Mouse (Mus musculus) lung, embryonic 16.5 days (tissue): ENCODE results near the gene Nr2e1. TPM values are rescaled to one million over a fixed set of nuclear protein-coding genes. Genes with fewer than 3 reads are reported as not detected.

ENCODE experiments used
- ATAC-seq: fragments of 200-750 bp; cut with Nextera tagmentation; 2 replicates; pipeline ENCODE4 v1.8.0; 2017; ENCODE audit warnings: low read depth, mild to moderate bottlenecking, moderate library complexity
- H3K27ac ChIP-seq: fragments of 300-500 bp; sonication (generic); 2 replicates; pipeline ENCODE4 v1.5.1; 2014; ENCODE audit warnings: mild to moderate bottlenecking, control low read depth, low read length
- H3K27me3 ChIP-seq: fragments of 300-500 bp; sonication (generic); 2 replicates; pipeline ENCODE4 v1.6.1; 2014; ENCODE audit warnings: low read depth, low read length, mixed read lengths; ENCODE audit not compliant: control insufficient read depth, insufficient read depth
- H3K36me3 ChIP-seq: fragments of 300-500 bp; sonication (generic); 2 replicates; pipeline ENCODE4 v1.6.1; 2014; ENCODE audit warnings: low read length; ENCODE audit not compliant: control insufficient read depth, insufficient read depth
- H3K4me1 ChIP-seq: fragments of 300-500 bp; sonication (generic); replicated peaks from 2 replicates; pipeline ENCODE4 v1.6.1; 2014; ENCODE audit warnings: low read length, mixed read lengths; ENCODE audit not compliant: control insufficient read depth, insufficient read depth
- H3K4me2 ChIP-seq: fragments of 300-500 bp; sonication (generic); 2 replicates; pipeline ENCODE4 v1.6.1; 2014; ENCODE audit warnings: low read depth, low read length, control low read depth
- H3K4me3 ChIP-seq: fragments of 300-500 bp; sonication (generic); 2 replicates; pipeline ENCODE4 v1.5.1; 2014; ENCODE audit warnings: mild to moderate bottlenecking, low read length, control low read depth
- H3K9ac ChIP-seq: fragments of 300-500 bp; sonication (generic); 2 replicates; pipeline ENCODE4 v1.6.1; 2014; ENCODE audit warnings: low read length, control low read depth
- H3K9me3 ChIP-seq: fragments of 300-500 bp; sonication (generic); 2 replicates; pipeline ENCODE4 v1.6.1; 2016; ENCODE audit warnings: low read length; ENCODE audit not compliant: control insufficient read depth
- WGBS: fragments of 180-500 bp; shearing (Covaris S2); extraction: QIAGEN DNeasy Blood & Tissue Kit; methylation state at CpG from one replicate; pipeline ENCODE4 v1.1.7; 2014; 5-methylcytosine and 5-hydroxymethylcytosine counted together
- polyA plus RNA-seq: library from polyadenylated mRNA; unstranded; fragments of >200 nt; fragmentation: Nextera tagmentation; extraction: Ambion mirVana; gene quantifications from 2 replicates; pipeline ENCODE4 v1.2.1, GENCODE M21; 2015

Nr2e1 gene
- polyA plus RNA-seq = not detected in 2 replicates

DNA sequence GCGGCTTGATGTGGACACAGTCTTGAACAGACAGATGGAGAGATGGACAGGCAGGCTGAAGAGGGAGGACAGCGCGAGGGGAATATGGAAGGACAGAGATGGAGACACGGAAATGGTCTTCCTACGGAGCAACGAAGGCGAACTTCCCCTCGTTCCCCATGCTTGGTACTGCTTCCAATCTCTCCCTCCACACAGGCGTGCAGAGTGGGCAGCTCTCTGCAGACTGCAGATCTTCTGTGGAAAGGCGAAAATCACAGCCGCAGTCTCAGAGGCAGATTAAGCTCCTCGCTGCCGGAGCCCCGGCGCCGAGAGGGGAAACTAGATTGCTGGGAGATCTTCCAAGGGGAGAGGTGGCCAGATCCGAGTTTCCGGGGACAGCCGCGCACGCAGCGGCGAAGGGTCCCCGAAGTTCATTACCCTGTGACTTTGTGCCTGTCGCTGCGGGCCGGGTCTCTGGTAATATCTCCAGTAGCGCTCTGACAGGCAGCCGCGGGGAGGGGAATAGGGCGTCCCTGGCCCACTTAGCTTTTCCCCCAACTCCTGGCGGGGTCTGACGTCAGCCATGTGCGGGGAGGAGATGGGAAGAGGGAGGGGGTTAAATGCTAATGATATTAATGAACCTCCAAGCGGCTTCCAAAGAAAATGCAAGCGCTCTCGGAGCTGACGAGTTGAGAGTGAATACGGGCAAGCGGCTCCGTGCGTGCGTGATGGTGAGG lies at the start of gene Nr2e1, which contains the start of gene Ostm1:
TSS of gene Nr2e1 (minus strand) at position 476 of the 716 bp plus-strand sequence.
TSS of gene Ostm1 (plus strand) at position 666 of the 716 bp plus-strand sequence.
- H3K27me3 ChIP-seq = peaks cover 89% of the 10 kb centered on the region
- peak within 1 kb of the TSS; percentile 30 for H3K4me3 ChIP-seq
- peak within 1 kb of the TSS; percentile 39 for H3K4me2 ChIP-seq
- no peak for ATAC-seq
- H3K9me3 ChIP-seq = no peaks in the 10 kb centered on the region; the same call in 1 of the 2 replicates
- H3K4me1 ChIP-seq = peaks cover 16% of the 10 kb centered on the region
- under 1% methylated on average over 43 of the region's 43 CpGs for WGBS
- no peak within 1 kb of the TSS for H3K9ac ChIP-seq
- H3K27ac ChIP-seq = no peak within 1 kb of the TSS
- no peaks in the 10 kb centered on the region for H3K36me3 ChIP-seq

DNA sequence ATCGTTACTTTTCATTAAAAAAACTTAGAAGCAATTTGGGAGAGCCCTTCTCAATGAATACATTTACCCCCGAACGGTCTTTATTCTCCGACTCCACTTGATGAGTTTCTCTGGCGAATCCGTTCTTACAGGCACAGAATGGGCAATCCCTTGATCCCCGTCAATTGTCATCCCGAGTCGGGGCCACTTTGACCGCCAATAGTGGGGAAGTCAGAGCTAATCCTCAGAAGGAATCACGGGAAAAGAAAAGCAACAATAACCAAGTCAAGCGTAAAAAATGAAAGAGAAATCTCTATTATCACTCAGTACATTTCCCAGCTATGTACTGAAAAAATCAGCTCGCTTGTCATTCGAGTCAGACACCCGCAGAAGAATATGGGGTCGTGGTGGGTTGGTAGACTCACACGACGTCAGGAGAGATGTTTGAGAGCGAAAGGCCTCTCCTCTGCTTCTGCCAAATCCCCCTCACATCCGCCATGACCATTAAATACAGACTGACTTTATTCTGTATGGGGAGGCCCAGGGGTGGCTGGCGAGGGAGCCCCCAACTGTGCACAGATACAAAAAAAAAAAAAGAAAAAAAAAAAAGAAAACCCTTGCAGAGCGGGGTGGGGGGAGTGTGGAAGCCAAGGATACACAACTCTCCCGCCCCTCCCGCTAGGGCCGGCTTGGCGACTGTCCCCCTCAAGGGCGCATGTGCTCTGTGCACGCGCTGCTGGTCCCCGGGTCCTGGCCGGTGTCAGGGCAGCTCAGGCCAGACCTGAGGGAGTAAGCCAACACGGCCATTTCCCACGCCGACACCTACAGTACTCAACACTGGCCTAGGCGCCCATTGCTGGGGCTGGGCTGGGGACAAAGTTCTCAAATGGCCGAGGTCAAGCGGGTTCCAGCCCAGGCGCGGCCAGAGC lies 49.3 kb upstream of the Nr2e1 start:
- H3K4me3 ChIP-seq = peak overlapping the region; percentile 48
- peak overlapping the region; percentile 73 for H3K4me2 ChIP-seq
- under 1% methylated on average over 39 of the region's 39 CpGs for WGBS
- H3K9me3 ChIP-seq = no peaks in the 10 kb centered on the region
- H3K27me3 ChIP-seq = peaks cover 83% of the 10 kb centered on the region
- H3K27ac ChIP-seq = no peak overlapping the region
- ATAC-seq = no peak
- H3K36me3 ChIP-seq = no peaks in the 10 kb centered on the region
- peaks cover 17% of the 10 kb centered on the region for H3K4me1 ChIP-seq
- H3K9ac ChIP-seq = 0 out of 2 replicates have a peak overlapping the region, but pooled peaks have one; percentile 21

DNA sequence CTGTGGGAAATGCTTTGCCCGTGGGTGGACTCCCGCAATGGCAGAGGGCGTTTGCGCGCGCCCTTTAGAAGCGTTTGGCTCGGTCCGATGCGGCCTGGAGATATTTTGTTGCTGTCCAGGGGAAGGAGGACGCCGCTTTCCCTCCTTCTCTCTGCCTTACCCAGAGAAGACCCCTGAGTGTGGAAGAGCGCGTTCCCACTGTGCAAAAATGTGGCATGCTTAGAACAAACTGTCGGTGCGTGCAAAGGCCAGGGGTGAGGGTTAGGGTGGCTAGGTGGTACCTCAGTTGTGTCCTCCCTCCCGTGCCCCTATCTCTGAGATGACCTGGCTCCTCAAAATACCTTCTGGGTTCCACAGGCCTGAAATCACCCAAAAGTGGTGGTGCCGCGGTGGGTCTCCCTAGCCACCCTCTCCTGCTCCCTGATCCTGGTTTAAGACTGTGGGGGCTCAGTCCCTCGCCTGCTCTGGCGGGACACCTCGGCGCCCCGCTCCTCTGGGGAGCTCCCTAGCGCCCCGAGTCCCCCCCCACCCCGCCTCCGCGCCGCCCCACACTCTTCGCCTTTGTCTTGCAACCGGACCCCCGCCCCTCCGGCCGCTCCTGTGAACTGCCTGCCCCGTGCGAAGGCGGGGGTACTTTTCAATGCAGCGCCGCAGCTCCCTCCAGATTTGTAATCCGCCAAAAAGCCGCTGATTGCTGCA lies 48.5 kb upstream of the Nr2e1 start:
- under 1% methylated on average over 42 of the region's 42 CpGs for WGBS
- Histone ChIP-seq H3K4me3 (peak overlapping the region; percentile 48), H3K27me3 (peaks cover 75% of the 10 kb centered on the region), H3K4me2 (peak overlapping the region; percentile 73), H3K36me3 (no peaks in the 10 kb centered on the region), H3K27ac (no peak overlapping the region), H3K9me3 (no peaks in the 10 kb centered on the region), H3K4me1 (peaks cover 17% of the 10 kb centered on the region), H3K9ac (no peak overlapping the region)
- ATAC-seq = no peak

DNA sequence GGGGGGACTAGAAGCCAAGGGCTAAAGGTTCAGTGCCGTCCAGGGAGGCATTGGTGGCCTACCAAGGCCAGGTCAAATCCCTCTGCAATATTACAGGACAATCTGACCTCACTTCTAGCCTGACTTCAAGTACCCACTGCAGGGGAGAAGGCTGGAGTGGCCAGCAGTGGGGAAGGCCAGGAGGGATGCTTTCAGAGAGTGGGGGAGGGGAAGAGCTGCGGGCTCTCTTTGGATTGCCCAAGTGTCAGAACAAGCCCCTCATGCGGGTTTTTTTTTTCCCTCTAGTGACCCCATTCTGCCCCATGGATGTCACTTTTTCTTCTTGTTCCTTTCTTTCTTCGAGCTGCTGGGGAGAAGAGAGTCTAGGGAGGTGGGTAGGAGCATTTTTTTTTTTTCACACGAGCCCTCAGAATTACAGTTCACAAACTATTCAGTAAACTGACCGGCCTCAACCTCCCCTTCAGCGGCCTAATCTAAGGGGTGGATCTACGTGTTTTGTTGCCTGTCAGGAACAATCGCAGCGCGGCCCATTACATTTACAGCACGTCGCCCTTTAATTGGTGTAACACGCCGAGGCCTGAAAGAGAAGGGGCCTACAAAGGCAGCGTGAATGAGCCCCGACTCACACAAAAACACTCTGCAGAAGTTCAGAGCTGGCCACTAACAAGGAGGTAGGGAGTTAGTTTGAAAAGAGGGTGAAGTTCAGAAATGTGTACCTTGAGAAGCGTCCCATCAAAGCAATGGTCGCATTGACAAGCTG lies 47.3 kb upstream of the Nr2e1 start:
- Histone ChIP-seq H3K36me3 (no peaks in the 10 kb centered on the region), H3K4me3 (no peak overlapping the region), H3K27me3 (peaks cover 64% of the 10 kb centered on the region), H3K9me3 (no peaks in the 10 kb centered on the region), H3K27ac (no peak overlapping the region), H3K9ac (no peak overlapping the region), H3K4me1 (peaks cover 17% of the 10 kb centered on the region), H3K4me2 (no peak overlapping the region)
- no peak for ATAC-seq
- WGBS = 4% methylated on average over 19 of the region's 19 CpGs

DNA sequence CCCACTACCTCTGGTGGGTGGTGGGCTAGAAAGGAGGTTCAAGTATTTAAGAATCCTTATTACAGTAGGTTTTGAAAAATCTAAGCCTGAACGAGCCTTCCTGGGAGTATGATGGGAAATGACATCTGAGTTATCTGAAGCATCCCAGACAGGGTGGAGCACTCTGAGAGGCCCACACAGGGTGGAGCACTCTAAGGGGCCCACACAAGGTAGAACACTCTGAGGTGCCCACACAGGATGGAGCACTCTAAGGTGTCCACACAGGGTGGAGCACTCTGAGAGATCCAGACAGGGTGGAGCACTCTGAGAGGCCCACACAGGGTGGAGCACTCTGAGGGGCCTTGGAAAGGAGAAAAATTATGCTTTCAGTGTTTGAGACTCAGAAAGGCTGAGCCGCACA lies 42.5 kb upstream of the Nr2e1 start:
- Histone ChIP-seq H3K4me3 (no peak overlapping the region), H3K27ac (no peak overlapping the region), H3K27me3 (peaks cover 28% of the 10 kb centered on the region), H3K9ac (no peak overlapping the region), H3K9me3 (no peaks in the 10 kb centered on the region), H3K4me1 (no peaks in the 10 kb centered on the region), H3K36me3 (no peaks in the 10 kb centered on the region), H3K4me2 (no peak overlapping the region)
- no peak for ATAC-seq
- 57% methylated on average over 2 of the region's 2 CpGs for WGBS

DNA sequence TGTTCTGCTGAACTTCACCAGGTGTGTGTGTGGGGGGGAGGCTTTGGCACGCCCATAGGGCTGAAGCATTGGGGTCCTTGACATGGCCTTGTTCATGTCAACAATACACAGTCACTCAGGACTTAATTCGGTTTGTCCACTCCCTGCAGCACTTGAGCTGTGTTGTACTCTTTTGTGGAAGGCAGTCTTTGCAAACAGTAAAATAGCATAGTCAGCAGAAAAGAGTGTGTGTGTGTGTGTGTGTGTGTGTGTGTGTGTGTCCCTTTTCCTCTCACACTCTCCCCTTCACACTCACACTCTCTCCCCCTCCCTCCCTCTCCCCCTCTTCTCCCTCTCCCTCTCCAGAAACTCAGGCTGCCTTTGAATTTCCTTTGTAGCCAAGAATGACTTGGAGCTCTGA lies 34.9 kb upstream of the Nr2e1 start:
- ATAC-seq = no peak; the same call in 1 of the 2 replicates
- Histone ChIP-seq H3K27me3 (peaks cover 35% of the 10 kb centered on the region), H3K9ac (no peak overlapping the region), H3K27ac (no peak overlapping the region), H3K4me3 (no peak overlapping the region), H3K4me2 (no peak overlapping the region), H3K4me1 (peaks cover 7% of the 10 kb centered on the region; the same call in 1 of the 2 replicates), H3K36me3 (no peaks in the 10 kb centered on the region), H3K9me3 (0 out of 2 replicates have a peak, but pooled peaks cover 2% of the 10 kb centered on the region)
- 24% methylated on average over 2 of the region's 2 CpGs for WGBS

DNA sequence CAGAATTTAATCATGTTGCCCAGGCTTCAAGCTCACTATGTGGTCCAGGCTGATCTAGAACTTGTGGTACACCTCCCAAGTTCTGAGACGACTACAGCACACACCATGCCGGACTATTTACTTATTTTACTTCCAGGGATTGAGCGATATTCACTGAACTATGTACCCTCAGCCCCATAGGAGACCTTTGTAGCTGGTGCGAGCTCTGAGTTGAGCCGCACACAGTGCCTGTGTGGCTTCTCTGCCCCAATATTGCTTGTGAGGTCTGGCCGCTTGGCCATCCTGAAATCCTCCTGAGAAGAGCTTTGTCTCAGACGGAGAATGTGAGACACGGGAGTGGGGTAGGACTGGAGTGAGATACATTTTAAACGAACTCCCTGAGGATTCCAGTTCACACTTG lies 31.3 kb upstream of the Nr2e1 start:
- Histone ChIP-seq H3K27me3 (peaks cover 55% of the 10 kb centered on the region), H3K4me1 (peaks cover 7% of the 10 kb centered on the region; the same call in 1 of the 2 replicates), H3K9me3 (0 out of 2 replicates have a peak, but pooled peaks cover 2% of the 10 kb centered on the region), H3K36me3 (no peaks in the 10 kb centered on the region), H3K4me3 (no peak overlapping the region), H3K27ac (no peak overlapping the region), H3K4me2 (no peak overlapping the region), H3K9ac (no peak overlapping the region)
- 12% methylated on average over 9 of the region's 9 CpGs for WGBS
- ATAC-seq = no peak

DNA sequence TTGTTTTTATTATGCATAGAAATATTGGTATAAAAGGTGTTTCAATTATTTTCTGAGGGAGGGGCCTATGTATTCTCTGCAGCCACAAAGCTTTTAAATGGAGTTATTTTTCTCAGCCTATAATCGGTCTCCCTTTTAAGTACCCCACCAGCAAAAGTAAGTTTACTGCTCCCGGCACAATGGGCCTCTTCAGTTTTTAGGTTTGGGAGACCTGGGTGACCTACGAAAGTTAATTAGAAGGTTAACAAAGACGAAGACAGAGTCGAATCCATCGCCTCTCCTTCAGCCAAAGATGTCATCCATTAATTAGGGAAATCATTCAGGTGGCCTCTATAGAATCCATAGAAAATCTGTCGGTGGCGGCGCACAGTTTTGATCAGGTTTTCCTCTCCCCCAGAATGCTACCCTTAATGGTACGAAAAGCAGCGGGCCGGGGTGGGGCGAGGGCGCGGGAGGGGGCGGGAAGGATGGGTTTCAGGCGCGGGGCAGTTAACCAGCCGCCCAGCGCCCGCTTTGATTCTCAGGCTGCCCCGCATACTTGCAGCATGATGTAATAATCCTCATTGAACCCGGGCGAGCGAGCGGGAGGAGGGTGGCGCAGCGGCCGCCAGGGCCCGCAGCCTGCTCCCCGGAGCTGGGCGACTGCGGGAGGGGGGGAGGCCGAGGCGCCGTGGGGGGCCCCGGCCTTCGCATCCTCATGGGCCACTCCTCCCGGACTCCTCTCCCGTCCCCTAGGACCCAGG lies 30.4 kb upstream of the Nr2e1 start:
- H3K4me2 ChIP-seq = peak overlapping the region; percentile 64
- H3K36me3 ChIP-seq = no peaks in the 10 kb centered on the region
- under 1% methylated on average over 39 of the region's 40 CpGs for WGBS
- peaks cover 57% of the 10 kb centered on the region for H3K27me3 ChIP-seq
- peak overlapping the region; percentile 36; the same call in 1 of the 2 replicates for H3K9ac ChIP-seq
- peaks cover 7% of the 10 kb centered on the region; the same call in 1 of the 2 replicates for H3K4me1 ChIP-seq
- peak overlapping the region; percentile 44 for H3K4me3 ChIP-seq
- peak; percentile 70 for ATAC-seq
- H3K9me3 ChIP-seq = 0 out of 2 replicates have a peak, but pooled peaks cover 2% of the 10 kb centered on the region
- no peak overlapping the region for H3K27ac ChIP-seq
